Mouse (Mus musculus): Measurements from ENCODE around the gene 6430548M08Rik.

DNA sequence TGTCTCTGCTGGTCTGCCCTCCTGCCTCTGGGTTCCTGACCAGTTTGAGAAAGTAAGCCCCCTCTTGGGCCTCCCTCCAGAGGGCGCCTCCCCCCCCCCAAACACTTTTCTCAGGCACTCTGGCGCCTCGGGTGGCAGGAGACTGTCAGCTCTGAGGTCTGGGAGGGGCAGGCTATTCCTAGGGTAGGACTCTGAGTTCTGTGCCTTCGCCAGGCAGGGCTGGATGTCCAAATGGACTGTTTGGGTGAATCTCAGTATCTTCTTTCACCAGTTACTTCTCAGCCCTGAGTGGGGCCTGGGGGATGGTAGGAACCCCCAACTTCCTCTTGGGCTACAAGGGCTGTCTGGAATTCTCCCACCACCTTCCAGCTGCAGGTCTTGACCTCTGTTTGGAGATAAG is 97.4 kb downstream of the 6430548M08Rik start:
- TF ChIP-seq CTCF (IDR thresholded peaks at IDR 0.05; ENCODE audit: low read depth, low read length): no peak
- no peak for TF ChIP-seq GATA1 (IDR thresholded peaks at IDR 0.05; ENCODE audit: borderline replicate concordance, low read length)
- TF ChIP-seq TAL1 (conservative IDR thresholded peaks at IDR 0.05; ENCODE audit: low read depth, low read length): no peak
